Mouse (Mus musculus) embryonic facial prominence, embryonic 12.5 days (tissue): ENCODE measurements around the gene Wipf1. TPM values are rescaled to one million over a fixed set of nuclear protein-coding genes. Genes with fewer than 3 reads are reported as not detected.

Source experiments
- ATAC-seq: fragments of 200-750 bp; cut with Nextera tagmentation; 2 replicates; pipeline ENCODE4 v1.8.0; 2017; ENCODE audit not compliant: insufficient number of reproducible peaks, insufficient read depth, low FRiP score, low TSS enrichment
- H3K27ac ChIP-seq: fragments of 300-500 bp; sonication (generic); 2 replicates; pipeline ENCODE4 v1.5.1; 2016; ENCODE audit warnings: mild to moderate bottlenecking
- H3K27me3 ChIP-seq: fragments of 300-500 bp; sonication (generic); 2 replicates; pipeline ENCODE4 v1.6.1; 2016; ENCODE audit warnings: mild to moderate bottlenecking, moderate library complexity
- H3K36me3 ChIP-seq: fragments of 300-500 bp; sonication (generic); 2 replicates; pipeline ENCODE4 v1.6.1; 2016; ENCODE audit warnings: mild to moderate bottlenecking
- H3K4me1 ChIP-seq: fragments of 300-500 bp; sonication (generic); 2 replicates; pipeline ENCODE4 v1.6.1; 2016
- H3K4me2 ChIP-seq: fragments of 300-500 bp; sonication (generic); replicated peaks from 2 replicates; pipeline ENCODE4 v1.6.1; 2016; ENCODE audit warnings: mild to moderate bottlenecking, moderate library complexity
- H3K4me3 ChIP-seq: fragments of 300-500 bp; sonication (generic); 2 replicates; pipeline ENCODE4 v1.5.1; 2016; ENCODE audit warnings: mild to moderate bottlenecking
- H3K9ac ChIP-seq: fragments of 300-500 bp; sonication (generic); 2 replicates; pipeline ENCODE4 v1.6.1; 2016; ENCODE audit warnings: mild to moderate bottlenecking, moderate library complexity
- H3K9me3 ChIP-seq: fragments of 300-500 bp; sonication (generic); 2 replicates; pipeline ENCODE4 v1.6.1; 2016; ENCODE audit warnings: mild to moderate bottlenecking, moderate library complexity
- WGBS: fragments of 180-500 bp; shearing (Covaris S2); methylation state at CpG from one replicate; pipeline ENCODE4 v1.1.7; 2016; 5-methylcytosine and 5-hydroxymethylcytosine counted together
- polyA plus RNA-seq: library from polyadenylated mRNA; unstranded; fragments of >200 nt; fragmentation: Nextera tagmentation; extraction: Ambion mirVana; gene quantifications from 2 replicates; pipeline ENCODE4 v1.2.1, GENCODE M21; 2016

Wipf1 gene
- polyA plus RNA-seq, 1 experiment from 2014 or later = 14.1 TPM

GRCm38 (mm10) chr2:73419285-73419684, 110.2 kb downstream of the Wipf1 start:
- no peak overlapping the region for H3K9ac ChIP-seq
- no peak overlapping the region for H3K4me3 ChIP-seq
- no peak overlapping the region for H3K4me2 ChIP-seq
- ATAC-seq = no peak
- no peaks in the 10 kb centered on the region for H3K4me1 ChIP-seq
- 39% methylated on average over 4 of the region's 4 CpGs for WGBS
- H3K9me3 ChIP-seq = no peaks in the 10 kb centered on the region
- H3K36me3 ChIP-seq = no peaks in the 10 kb centered on the region
- no peaks in the 10 kb centered on the region for H3K27me3 ChIP-seq
- no peak overlapping the region for H3K27ac ChIP-seq

DNA sequence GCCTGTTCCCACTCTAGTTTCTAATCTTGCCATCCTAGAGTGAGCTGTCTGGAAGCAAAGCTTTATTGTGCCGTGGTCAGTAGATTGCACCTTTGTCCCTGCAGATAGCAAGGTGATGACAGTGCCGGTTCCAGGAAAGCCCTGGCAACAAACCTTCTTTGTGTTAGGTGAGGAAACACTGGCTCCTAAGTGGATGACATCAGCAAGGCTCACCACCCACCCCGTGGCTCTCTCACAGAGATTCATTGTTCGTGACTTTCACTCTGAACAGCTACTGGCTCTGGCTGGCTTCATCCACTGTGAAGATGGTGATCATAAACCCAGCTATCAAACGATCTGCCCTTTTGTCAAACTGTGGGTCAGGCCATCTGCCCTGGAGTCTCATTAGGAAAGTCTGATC, 113.6 kb downstream of the Wipf1 start:
- Histone ChIP-seq H3K4me2 (no peak overlapping the region), H3K9ac (no peak overlapping the region)
- ATAC-seq = no peak

GRCm38 (mm10) chr2:73410076-73410475, 119.5 kb downstream of the Wipf1 start:
- H3K9me3 ChIP-seq = no peaks in the 10 kb centered on the region
- H3K4me2 ChIP-seq = no peak overlapping the region
- no peak overlapping the region for H3K4me3 ChIP-seq
- no peaks in the 10 kb centered on the region for H3K4me1 ChIP-seq
- H3K27me3 ChIP-seq = no peaks in the 10 kb centered on the region
- ATAC-seq = no peak
- H3K27ac ChIP-seq = no peak overlapping the region
- 93% methylated on average over 8 of the region's 8 CpGs for WGBS
- no peak overlapping the region for H3K9ac ChIP-seq
- H3K36me3 ChIP-seq = no peaks in the 10 kb centered on the region

More for the DNA sequence above, 113.6 kb downstream of the Wipf1 start:
- Histone ChIP-seq H3K9me3 (no peaks in the 10 kb centered on the region), H3K27me3 (no peaks in the 10 kb centered on the region), H3K36me3 (no peaks in the 10 kb centered on the region), H3K4me3 (no peak overlapping the region), H3K27ac (no peak overlapping the region), H3K4me1 (no peaks in the 10 kb centered on the region)
- 35% methylated on average over 5 of the region's 5 CpGs for WGBS

- Histone ChIP-seq H3K4me1 (peaks cover 3% of the 10 kb centered on the region; the same call in 1 of the 2 replicates), H3K9me3 (no peaks in the 10 kb centered on the region), H3K27me3 (no peaks in the 10 kb centered on the region), H3K36me3 (no peaks in the 10 kb centered on the region), H3K27ac (no peak overlapping the region), H3K4me2 (no peak overlapping the region), H3K4me3 (no peak overlapping the region), H3K9ac (no peak overlapping the region)
- WGBS = 71% methylated on average over 4 of the region's 4 CpGs
- ATAC-seq = no peak
Observed at GRCm38 (mm10) chr2:73407662-73408061, 121.9 kb downstream of the Wipf1 start.

GRCm38 (mm10) chr2:73406336-73406915, 123.1 kb downstream of the Wipf1 start:
- no peak for ATAC-seq

DNA sequence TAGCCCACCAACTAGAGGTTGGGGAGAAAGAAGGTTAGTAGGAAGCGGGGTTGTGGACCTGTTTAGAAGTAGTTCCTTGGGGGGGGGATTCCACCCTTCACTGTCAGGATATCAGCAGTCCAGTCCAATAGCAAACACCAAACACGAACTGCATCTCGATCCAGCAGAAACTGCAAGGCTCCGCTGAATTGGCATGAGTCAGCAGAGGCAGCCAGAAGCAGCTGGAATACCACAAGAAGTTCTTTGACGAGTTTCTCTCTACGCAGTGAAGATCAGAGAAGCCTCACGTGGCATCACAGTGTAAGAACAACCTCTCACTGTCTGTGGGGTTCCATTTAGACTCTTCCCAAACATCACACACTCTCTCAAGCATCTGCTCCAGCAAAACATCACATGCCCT, 124.6 kb downstream of the Wipf1 start:
- Histone ChIP-seq H3K4me3 (no peak overlapping the region), H3K9ac (no peak overlapping the region), H3K9me3 (no peaks in the 10 kb centered on the region), H3K27me3 (no peaks in the 10 kb centered on the region), H3K36me3 (no peaks in the 10 kb centered on the region), H3K4me1 (peaks cover 10% of the 10 kb centered on the region; the same call in 1 of the 2 replicates), H3K27ac (no peak overlapping the region), H3K4me2 (no peak overlapping the region)
- 91% methylated on average over 7 of the region's 7 CpGs for WGBS
- ATAC-seq = no peak

More at GRCm38 (mm10) chr2:73406336-73406915, 123.1 kb downstream of the Wipf1 start:
- H3K4me2 ChIP-seq = no peak overlapping the region
- 86% methylated on average over 9 of the region's 9 CpGs for WGBS
- H3K36me3 ChIP-seq = no peaks in the 10 kb centered on the region
- H3K4me3 ChIP-seq = no peak overlapping the region
- H3K9me3 ChIP-seq = no peaks in the 10 kb centered on the region
- H3K9ac ChIP-seq = no peak overlapping the region
- peaks cover 4% of the 10 kb centered on the region; the same call in 1 of the 2 replicates for H3K4me1 ChIP-seq
- no peak overlapping the region for H3K27ac ChIP-seq
- no peaks in the 10 kb centered on the region for H3K27me3 ChIP-seq

- no peak overlapping the region for H3K4me2 ChIP-seq
- no peak overlapping the region for H3K27ac ChIP-seq
- 89% methylated on average over 9 of the region's 9 CpGs for WGBS
- no peaks in the 10 kb centered on the region for H3K9me3 ChIP-seq
- H3K27me3 ChIP-seq = no peaks in the 10 kb centered on the region
- H3K36me3 ChIP-seq = no peaks in the 10 kb centered on the region
- H3K4me3 ChIP-seq = no peak overlapping the region
- no peak for ATAC-seq
- peaks cover 10% of the 10 kb centered on the region; the same call in 1 of the 2 replicates for H3K4me1 ChIP-seq
- no peak overlapping the region for H3K9ac ChIP-seq
Observed at GRCm38 (mm10) chr2:73404442-73404841, 125.1 kb downstream of the Wipf1 start.

DNA sequence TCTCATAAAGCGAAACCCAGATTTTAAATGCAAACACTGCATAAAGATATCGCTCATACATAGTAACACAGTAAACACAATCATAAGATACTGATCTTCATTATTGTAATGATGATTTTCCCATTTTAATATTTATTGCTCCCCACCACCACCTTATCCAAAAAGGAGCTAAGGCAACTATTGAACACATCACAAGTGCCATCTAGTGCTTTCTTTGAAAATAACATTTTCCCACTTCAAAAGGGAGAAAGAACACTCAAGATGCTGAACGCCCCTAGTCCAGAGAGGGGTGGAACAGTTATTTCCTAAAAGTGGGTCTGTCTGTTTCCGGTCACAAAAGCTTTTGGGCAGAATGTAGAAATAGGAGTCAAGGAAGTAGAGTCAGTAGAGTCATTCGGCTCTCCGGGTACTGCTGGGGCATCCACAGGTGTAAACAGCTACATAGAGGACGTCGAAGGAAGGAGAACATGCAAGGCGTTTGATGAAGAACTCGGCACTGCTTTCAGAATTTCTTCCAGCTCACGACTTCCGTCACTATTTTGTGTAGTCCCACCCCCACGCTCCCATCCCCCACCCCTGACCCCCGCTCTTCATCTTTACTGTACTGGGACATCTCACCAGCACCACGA, 126.0 kb downstream of the Wipf1 start:
- H3K9ac ChIP-seq = no peak overlapping the region
- H3K4me2 ChIP-seq = no peak overlapping the region
- H3K4me3 ChIP-seq = no peak overlapping the region
- no peaks in the 10 kb centered on the region for H3K9me3 ChIP-seq
- no peak overlapping the region for H3K27ac ChIP-seq
- H3K36me3 ChIP-seq = no peaks in the 10 kb centered on the region
- H3K4me1 ChIP-seq = peaks cover 10% of the 10 kb centered on the region; the same call in 1 of the 2 replicates
- whole genome bisulfite sequencing = 74% methylated on average over 15 of the region's 15 CpGs
- no peaks in the 10 kb centered on the region for H3K27me3 ChIP-seq
- no peak for ATAC-seq

DNA sequence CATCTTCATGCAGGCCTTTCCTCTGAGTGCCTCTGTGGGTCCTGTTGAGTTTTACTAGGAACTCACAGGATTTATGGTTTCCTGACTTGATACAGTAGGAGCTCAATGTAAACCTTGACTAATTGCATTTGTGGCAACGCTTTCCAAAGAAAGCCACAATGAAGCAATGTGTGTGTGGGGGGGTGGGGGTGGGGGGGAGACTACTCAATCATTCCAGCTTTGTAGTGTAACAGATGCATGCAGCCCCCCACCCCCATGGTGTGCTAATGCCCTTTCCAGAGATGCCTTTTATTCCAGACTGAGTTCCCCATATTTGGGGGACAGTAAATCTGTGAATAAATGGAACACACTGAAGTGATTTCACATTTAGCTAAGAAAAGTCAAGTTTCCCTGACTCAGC, 127.8 kb downstream of the Wipf1 start:
- no peak overlapping the region for H3K9ac ChIP-seq
- no peaks in the 10 kb centered on the region for H3K27me3 ChIP-seq
- no peak overlapping the region for H3K27ac ChIP-seq
- 24% methylated on average over 1 of the region's 1 CpGs for WGBS
- H3K9me3 ChIP-seq = no peaks in the 10 kb centered on the region
- peaks cover 10% of the 10 kb centered on the region; the same call in 1 of the 2 replicates for H3K4me1 ChIP-seq
- no peak for ATAC-seq
- no peak overlapping the region for H3K4me3 ChIP-seq
- no peaks in the 10 kb centered on the region for H3K36me3 ChIP-seq
- no peak overlapping the region for H3K4me2 ChIP-seq

DNA sequence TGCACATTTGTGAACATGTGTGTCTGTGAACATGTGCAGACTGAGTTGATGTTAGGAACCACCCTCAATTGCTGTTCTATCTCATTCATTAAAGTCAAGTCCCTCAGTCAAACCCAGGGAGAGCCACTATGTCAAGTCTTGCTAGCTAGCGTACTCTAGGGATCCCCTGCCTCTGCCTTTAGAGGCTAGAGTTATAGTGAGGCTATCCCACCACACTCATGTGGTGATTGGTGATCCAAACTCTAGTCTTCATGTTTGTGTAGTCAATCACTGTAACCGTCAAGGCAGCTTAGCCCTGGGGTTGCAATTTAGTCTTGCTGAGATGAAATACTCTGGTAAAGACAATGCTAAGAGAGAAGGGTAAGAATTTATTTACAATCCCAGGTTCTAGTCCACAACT, 132.1 kb downstream of the Wipf1 start:
- ATAC-seq = no peak
- H3K36me3 ChIP-seq = no peaks in the 10 kb centered on the region
- WGBS = 93% methylated on average over 2 of the region's 2 CpGs
- no peak overlapping the region for H3K27ac ChIP-seq
- H3K9me3 ChIP-seq = no peaks in the 10 kb centered on the region
- H3K4me2 ChIP-seq = no peak overlapping the region
- no peaks in the 10 kb centered on the region for H3K27me3 ChIP-seq
- 0 out of 2 replicates have a peak, but pooled peaks cover 5% of the 10 kb centered on the region for H3K4me1 ChIP-seq
- H3K4me3 ChIP-seq = no peak overlapping the region
- H3K9ac ChIP-seq = no peak overlapping the region

DNA sequence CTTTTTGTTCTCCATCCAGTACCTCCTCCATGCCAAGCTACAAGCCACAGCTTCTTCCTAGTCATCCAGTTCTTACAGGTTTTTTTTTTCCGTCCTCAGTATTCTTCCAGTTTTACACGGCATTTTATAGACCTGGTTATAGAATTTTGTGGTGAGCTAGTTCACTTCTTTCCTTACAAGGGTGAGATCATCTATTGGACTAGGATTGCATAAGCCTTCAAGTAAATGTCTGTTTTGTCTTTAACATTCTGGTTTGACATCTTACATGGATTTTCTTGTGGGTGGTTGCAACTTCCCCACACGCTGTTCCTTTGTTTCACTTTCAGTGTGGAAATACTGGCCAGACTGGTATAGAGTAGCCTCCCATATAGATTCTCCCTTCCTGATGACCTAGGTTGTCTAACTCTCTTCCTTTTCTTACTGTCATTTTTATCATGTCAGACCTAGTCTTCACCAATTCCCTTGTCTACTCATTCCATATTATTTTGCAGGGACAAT, 132.7 kb downstream of the Wipf1 start:
- Histone ChIP-seq H3K27me3 (no peaks in the 10 kb centered on the region), H3K4me2 (no peak overlapping the region), H3K36me3 (no peaks in the 10 kb centered on the region), H3K9me3 (no peaks in the 10 kb centered on the region), H3K9ac (no peak overlapping the region), H3K27ac (no peak overlapping the region), H3K4me1 (0 out of 2 replicates have a peak, but pooled peaks cover 5% of the 10 kb centered on the region), H3K4me3 (no peak overlapping the region)
- no peak for ATAC-seq
- WGBS = 82% methylated on average over 3 of the region's 3 CpGs

- no peak overlapping the region for H3K9ac ChIP-seq
- H3K9me3 ChIP-seq = no peaks in the 10 kb centered on the region
- 79% methylated on average over 8 of the region's 8 CpGs for WGBS
- ATAC-seq = no peak
- no peak overlapping the region for H3K4me2 ChIP-seq
- H3K27ac ChIP-seq = no peak overlapping the region
- H3K36me3 ChIP-seq = no peaks in the 10 kb centered on the region
- no peak overlapping the region for H3K4me3 ChIP-seq
- H3K27me3 ChIP-seq = no peaks in the 10 kb centered on the region
- H3K4me1 ChIP-seq = no peaks in the 10 kb centered on the region
Observed at GRCm38 (mm10) chr2:73395516-73395915, 134.0 kb downstream of the Wipf1 start.
